Mouse (Mus musculus): ENCODE data around the gene Cdca5.

DNA sequence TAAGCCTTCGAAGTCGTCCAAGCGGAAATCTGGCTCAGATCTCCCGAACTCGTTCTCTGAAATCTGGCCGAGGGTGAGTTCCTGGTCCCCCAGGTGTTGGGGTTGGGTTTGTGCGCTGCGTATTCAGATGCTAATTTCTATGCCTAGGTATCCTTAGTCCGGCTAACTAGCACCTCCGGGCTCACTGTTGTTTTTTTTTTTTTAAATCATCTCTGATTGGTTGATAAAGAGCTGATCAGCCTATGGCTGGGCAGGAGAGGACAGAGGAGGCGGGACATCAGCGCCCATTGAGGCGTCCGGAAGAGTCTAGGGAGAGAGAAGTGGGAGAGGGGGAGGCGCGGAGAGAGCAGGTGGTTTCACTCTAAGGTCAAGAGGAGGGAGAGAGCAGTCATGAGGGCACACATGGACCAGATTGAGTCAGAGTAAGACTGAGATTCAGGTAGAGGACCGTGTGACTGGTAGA, 665 bp downstream of the Cdca5 start:
- no peak for TF ChIP-seq CTCF (IDR thresholded peaks at IDR 0.05; ENCODE audit: low read depth, low read length)
- TF ChIP-seq POLR2A (IDR thresholded peaks at IDR 0.05; ENCODE audit: borderline replicate concordance, low read depth, low read length), result no peak

Data from bone marrow macrophage, adult 2 months (primary cell).